Mouse (Mus musculus): ENCODE measurements around the gene Gm572. TPM values are rescaled to one million over a fixed set of nuclear protein-coding genes. Genes with fewer than 3 reads are reported as not detected.

Gm572 gene
- not detected for polyA plus RNA-seq (2015; fragmentation: Illumina TruSeq; extraction: RNeasy Lipid Tissue Mini Kit (QIAGEN cat#74804); ENCODE audit: low read depth, low replicate concordance)

DNA sequence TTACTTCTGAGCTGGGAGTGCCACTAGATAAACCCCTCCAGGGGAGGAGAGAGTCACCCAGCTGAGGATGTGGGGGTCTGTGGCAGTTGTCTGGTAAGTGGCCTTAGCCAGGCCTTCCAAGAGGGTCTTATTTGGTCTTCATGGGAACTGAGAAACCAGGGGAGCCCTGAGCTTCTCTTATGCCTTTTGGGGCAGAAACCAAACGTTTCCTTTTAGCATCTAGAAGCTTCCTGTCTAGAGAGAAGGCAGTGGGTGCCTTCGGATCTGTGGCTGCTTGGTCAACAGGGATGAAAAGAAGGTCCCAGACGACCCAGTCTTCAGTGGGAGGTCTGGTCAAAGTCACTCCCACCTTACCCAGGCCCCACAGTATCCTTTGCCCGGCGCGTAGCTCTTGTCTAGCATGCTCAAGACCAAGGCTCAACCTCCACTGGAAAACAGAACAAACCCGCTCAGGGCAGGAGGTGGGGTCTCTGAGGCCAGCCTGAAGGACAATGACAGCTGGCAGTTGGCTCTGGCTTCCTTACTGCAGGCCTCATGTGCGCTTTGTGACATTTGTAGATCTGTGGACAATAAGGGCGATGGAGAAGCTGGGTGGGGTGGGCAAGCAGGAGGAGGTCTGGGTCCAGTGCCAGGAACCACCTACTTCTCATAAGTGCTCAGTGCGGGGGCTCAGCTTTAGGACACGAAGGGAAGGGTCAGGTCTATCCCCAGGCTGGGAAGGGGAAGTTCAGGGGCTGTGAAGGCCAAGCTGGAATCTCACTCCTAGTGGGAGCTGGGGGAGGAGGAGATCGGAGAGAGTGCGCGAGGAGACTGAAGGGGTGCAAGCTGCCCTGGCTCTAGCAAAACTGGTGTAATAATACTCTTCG, at the start of gene Gm572:
TSS of gene Gm572 (plus strand) at position 27 of the 866 bp plus-strand sequence.

DNA sequence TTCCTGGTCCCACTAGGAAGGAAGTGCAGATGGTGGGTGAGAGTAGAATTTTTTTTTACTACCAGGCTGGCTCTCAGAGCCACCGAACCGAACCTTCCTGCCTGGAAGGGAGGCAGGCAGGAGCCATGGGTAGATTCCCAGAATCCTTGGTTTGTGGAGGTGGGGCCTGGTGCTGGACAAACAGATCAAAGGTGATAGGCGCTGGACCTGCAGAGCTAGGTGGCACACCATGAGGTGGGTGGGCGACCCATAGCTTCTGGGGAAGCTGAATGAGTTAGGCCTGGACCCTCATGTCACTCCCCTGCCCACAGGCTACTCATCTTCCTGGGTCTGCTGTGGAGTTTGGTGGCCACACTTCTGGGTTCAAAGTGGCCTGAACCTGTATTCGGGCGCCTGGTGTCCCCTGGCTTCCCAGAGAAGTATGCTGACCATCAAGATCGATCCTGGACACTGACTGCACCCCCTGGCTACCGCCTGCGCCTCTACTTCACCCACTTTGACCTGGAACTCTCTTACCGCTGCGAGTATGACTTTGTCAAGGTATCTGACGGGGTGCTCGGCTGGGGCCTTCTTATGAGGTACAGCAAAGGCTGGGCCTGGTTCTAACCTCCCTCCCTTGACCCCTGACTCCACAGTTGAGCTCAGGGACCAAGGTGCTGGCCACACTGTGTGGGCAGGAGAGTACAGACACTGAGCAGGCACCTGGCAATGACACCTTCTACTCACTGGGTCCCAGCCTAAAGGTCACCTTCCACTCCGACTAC, 40.6 kb upstream of the Gm572 start, which contains the start of gene Masp2:
TSS of gene Masp2 (plus strand) at position 198 of the 764 bp plus-strand sequence.

DNA sequence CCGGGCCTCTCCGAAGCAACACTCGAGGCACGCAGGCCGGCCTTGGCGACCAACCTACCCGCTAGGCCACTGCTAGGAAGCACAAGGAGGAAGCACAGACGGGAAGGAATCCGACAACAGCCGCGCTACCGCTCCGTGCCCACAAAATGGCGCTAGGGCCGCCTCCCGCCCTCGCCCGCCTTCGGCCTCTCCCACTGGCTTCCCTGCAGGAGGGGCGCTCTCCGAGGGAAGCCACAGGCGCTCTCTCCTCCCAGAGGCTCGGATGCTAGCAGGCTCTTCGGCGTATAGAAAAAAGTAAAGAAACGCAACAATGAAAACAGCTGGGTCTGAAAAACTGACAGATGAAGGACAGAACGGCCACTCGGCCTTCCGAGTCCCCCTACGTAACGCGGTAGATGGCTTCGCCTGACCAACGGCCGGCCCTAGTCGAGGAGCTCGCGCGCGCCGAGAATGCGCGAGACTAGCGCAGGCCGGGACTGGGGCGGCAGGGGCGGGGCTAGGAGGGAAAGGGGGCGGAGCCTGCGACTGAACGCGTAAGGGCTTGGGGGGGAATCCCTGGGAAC, 16.4 kb upstream of the Gm572 start, which contains the start of gene Tardbp:
TSS of gene Tardbp (minus strand) at position 397 of the 563 bp plus-strand sequence.

Other genes starting within 250 kb of the Gm572 start
- gene Ubiad1, start 198.5 kb upstream of the Gm572 start, polyA plus RNA-seq (2015; fragmentation: Illumina TruSeq; extraction: RNeasy Lipid Tissue Mini Kit (QIAGEN cat#74804); ENCODE audit: low read depth, low replicate concordance), result 7.9 TPM
- gene Mtor, start 194.7 kb upstream of the Gm572 start, polyA plus RNA-seq (2015; fragmentation: Illumina TruSeq; extraction: RNeasy Lipid Tissue Mini Kit (QIAGEN cat#74804); ENCODE audit: low read depth, low replicate concordance), result 36.0 TPM
- 0.40 TPM for gene Angptl7, start 142.9 kb upstream of the Gm572 start, polyA plus RNA-seq (2015; fragmentation: Illumina TruSeq; extraction: RNeasy Lipid Tissue Mini Kit (QIAGEN cat#74804); ENCODE audit: low read depth, low replicate concordance)
- 41.6 TPM for gene Exosc10, start 84.9 kb upstream of the Gm572 start, polyA plus RNA-seq (2015; fragmentation: Illumina TruSeq; extraction: RNeasy Lipid Tissue Mini Kit (QIAGEN cat#74804); ENCODE audit: low read depth, low replicate concordance)
- 71.7 TPM for gene Srm, start 51.8 kb upstream of the Gm572 start, polyA plus RNA-seq (2015; fragmentation: Illumina TruSeq; extraction: RNeasy Lipid Tissue Mini Kit (QIAGEN cat#74804); ENCODE audit: low read depth, low replicate concordance)
- 0.73 TPM for gene Masp2, start 40.8 kb upstream of the Gm572 start, polyA plus RNA-seq (2015; fragmentation: Illumina TruSeq; extraction: RNeasy Lipid Tissue Mini Kit (QIAGEN cat#74804); ENCODE audit: low read depth, low replicate concordance)
- gene Tardbp, start 16.3 kb upstream of the Gm572 start, polyA plus RNA-seq (2015; fragmentation: Illumina TruSeq; extraction: RNeasy Lipid Tissue Mini Kit (QIAGEN cat#74804); ENCODE audit: low read depth, low replicate concordance), result 214 TPM
- 0.89 TPM for gene Casz1, start 161.1 kb downstream of the Gm572 start, polyA plus RNA-seq (2015; fragmentation: Illumina TruSeq; extraction: RNeasy Lipid Tissue Mini Kit (QIAGEN cat#74804); ENCODE audit: low read depth, low replicate concordance)

Data from brain, adult 10 weeks (tissue).